Mouse (Mus musculus) CH12.LX (cell line): ENCODE results near the gene Mtrex. TPM values are rescaled to one million over a fixed set of nuclear protein-coding genes. Genes with fewer than 3 reads are reported as not detected.

ENCODE experiments used
- DNase-seq: peaks from one replicate; pipeline ENCODE4 v3.0.0-alpha.2; 2013; ENCODE audit errors: extremely low read depth
- H3K27ac ChIP-seq: 2 replicates; pipeline ENCODE4 v1.5.1; 2012; ENCODE audit warnings: low read depth, mild to moderate bottlenecking, control low read depth, moderate library complexity; ENCODE audit not compliant: insufficient read depth
- H3K27me3 ChIP-seq: replicated peaks from 2 replicates; pipeline ENCODE3; 2012; ENCODE audit warnings: inconsistent platforms
- H3K36me3 ChIP-seq, 2 experiments: replicated peaks in 1 of 2; 2 replicates each; pipeline versions ENCODE3 to v1.6.1; 2012; ENCODE audit warnings: inconsistent platforms in 1 of 2, low read length in 1 of 2, mild to moderate bottlenecking in 1 of 2, mixed read lengths in 1 of 2, moderate library complexity in 1 of 2; ENCODE audit not compliant: control insufficient read depth in 1 of 2, insufficient read depth in 1 of 2
- H3K4me1 ChIP-seq, 2 experiments: 2 replicates each; pipeline ENCODE4 v1.6.1; 2012; ENCODE audit warnings: inconsistent platforms in 1 of 2, moderate library complexity in 1 of 2; ENCODE audit not compliant: insufficient read depth in 2 of 2, control insufficient read depth in 1 of 2
- H3K4me2 ChIP-seq: 2 replicates; pipeline ENCODE4 v1.6.1; 2012; ENCODE audit warnings: low read depth, mild to moderate bottlenecking, control low read depth; ENCODE audit not compliant: poor library complexity, insufficient read depth, severe bottlenecking
- H3K4me3 ChIP-seq, 3 experiments: fragments of 150-350 bp in 1 of 3; sonication (generic) in 1 of 3; replicated peaks in 1 of 3; 2 replicates each; pipeline versions ENCODE3 to v1.5.1; 2011 to 2012; ENCODE audit warnings: low read depth in 2 of 3, low read length in 2 of 3, mild to moderate bottlenecking in 2 of 3, moderate library complexity in 2 of 3, control low read depth in 1 of 3, improper control_type of control experiment in 1 of 3, inconsistent platforms in 1 of 3, mixed read lengths in 1 of 3; ENCODE audit not compliant: poor library complexity in 1 of 3
- H3K79me2 ChIP-seq: replicated peaks from 2 replicates; pipeline ENCODE4 v1.6.1; 2012; ENCODE audit warnings: mild to moderate bottlenecking, moderate library complexity; ENCODE audit not compliant: control insufficient read depth, poor library complexity, insufficient read depth, severe bottlenecking; ENCODE audit errors: extremely low read depth
- H3K9ac ChIP-seq: 2 replicates; pipeline ENCODE4 v1.6.1; 2012; ENCODE audit warnings: low read depth, mild to moderate bottlenecking, control low read depth, moderate library complexity; ENCODE audit not compliant: insufficient read depth
- H3K9me3 ChIP-seq: replicated peaks from 2 replicates; pipeline ENCODE3; 2012; ENCODE audit warnings: low read length, inconsistent platforms, mixed read lengths
- BHLHE40 ChIP-seq: IDR thresholded peaks from 2 replicates; pipeline ENCODE4 v1.6.1; 2011; ENCODE audit warnings: mild to moderate bottlenecking, low read depth, low read length, improper control_type of control experiment
- CHD2 ChIP-seq: IDR thresholded peaks from 2 replicates; pipeline ENCODE4 v1.6.1; 2011; ENCODE audit warnings: low read length, improper control_type of control experiment
- ELF1 ChIP-seq: IDR thresholded peaks from 2 replicates; pipeline ENCODE4 v1.6.1; 2014; ENCODE audit warnings: low read depth, mild to moderate bottlenecking, inconsistent platforms, low read length, improper control_type of control experiment
- EP300 ChIP-seq: IDR thresholded peaks from 2 replicates; pipeline ENCODE4 v1.6.1; 2011; ENCODE audit warnings: low read length, improper control_type of control experiment
- ETS1 ChIP-seq: conservative IDR thresholded peaks from 2 replicates; pipeline ENCODE4 v1.6.1; 2012; ENCODE audit warnings: low read depth, mild to moderate bottlenecking, inconsistent platforms, low read length, improper control_type of control experiment, moderate library complexity
- JUND ChIP-seq: conservative IDR thresholded peaks from 2 replicates; pipeline ENCODE4 v1.6.1; 2011; ENCODE audit warnings: low read depth, low read length, improper control_type of control experiment
- KAT2A ChIP-seq: IDR thresholded peaks from 2 replicates; pipeline ENCODE4 v1.6.1; 2012; ENCODE audit warnings: low read length, improper control_type of control experiment, inconsistent platforms; ENCODE audit not compliant: insufficient replicate concordance
- MAFK ChIP-seq: IDR thresholded peaks from 2 replicates; pipeline ENCODE4 v1.6.1; 2011; ENCODE audit warnings: low read length, improper control_type of control experiment; ENCODE audit not compliant: insufficient replicate concordance
- MAZ ChIP-seq: IDR thresholded peaks from 2 replicates; pipeline ENCODE4 v1.6.1; 2012; ENCODE audit warnings: low read depth, mild to moderate bottlenecking, inconsistent platforms, low read length, improper control_type of control experiment, moderate library complexity
- MYC ChIP-seq: IDR thresholded peaks from 2 replicates; pipeline ENCODE4 v1.6.1; 2011; ENCODE audit warnings: low read depth, mild to moderate bottlenecking, improper control_type of control experiment, low read length
- RAD21 ChIP-seq: IDR thresholded peaks from 2 replicates; pipeline ENCODE4 v1.6.1; 2011; ENCODE audit warnings: low read depth, mild to moderate bottlenecking, low read length, improper control_type of control experiment, moderate library complexity
- RCOR1 ChIP-seq: conservative IDR thresholded peaks from 2 replicates; pipeline ENCODE4 v1.6.1; 2012; ENCODE audit warnings: low read depth, mild to moderate bottlenecking, inconsistent platforms, low read length, improper control_type of control experiment
- SIN3A ChIP-seq: IDR thresholded peaks from 2 replicates; pipeline ENCODE4 v1.6.1; 2012; ENCODE audit warnings: low read length, improper control_type of control experiment, inconsistent platforms
- TBP ChIP-seq: conservative IDR thresholded peaks from 2 replicates; pipeline ENCODE4 v1.6.1; 2011; ENCODE audit warnings: low read depth, low read length, improper control_type of control experiment
- TCF12 ChIP-seq: IDR thresholded peaks from 2 replicates; pipeline ENCODE4 v1.6.1; 2014; ENCODE audit warnings: low read depth, mild to moderate bottlenecking, inconsistent platforms, low read length, improper control_type of control experiment
- USF1 ChIP-seq: IDR thresholded peaks from 2 replicates; pipeline ENCODE4 v1.6.1; 2014; ENCODE audit warnings: low read depth, mild to moderate bottlenecking, inconsistent platforms, low read length, improper control_type of control experiment
- USF2 ChIP-seq: conservative IDR thresholded peaks from 2 replicates; pipeline ENCODE4 v1.6.1; 2011; ENCODE audit warnings: low read depth, low read length, improper control_type of control experiment
- ZKSCAN1 ChIP-seq: IDR thresholded peaks from 2 replicates; pipeline ENCODE4 v1.6.1; 2012; ENCODE audit warnings: low read depth, inconsistent platforms, low read length, improper control_type of control experiment, borderline replicate concordance
- dilution Hi-C: fragments of 300-500 bp; cut with MboI; formaldehyde crosslinking; loops from 2 replicates; pipeline ENCODE4 v1.14.3; 2020; ENCODE audit warnings: low sequenced_read_pairs; ENCODE audit not compliant: extremely low pct_unique_long_range_greater_than_20kb, extremely low pct_ligation_motif_present
- in situ Hi-C: fragments of 300-500 bp; cut with MboI; formaldehyde crosslinking; loops from 3 replicates; pipeline ENCODE4 v1.14.3; 2019; ENCODE audit warnings: low sequenced_read_pairs, low pct_ligation_motif_present, low pct_unique_long_range_greater_than_20kb, mixed read lengths
- polyA plus RNA-seq: library from polyadenylated mRNA; unstranded; fragments of >175 nt; gene quantifications from 2 replicates; pipeline ENCODE4 v1.2.1, GENCODE M21; 2012; ENCODE audit warnings: low read depth; ENCODE audit not compliant: insufficient read length
- total RNA-seq, 2 experiments: library from RNA; depleted of rRNA; stranded (reverse); fragments of 300-350 nt in 1 of 2; fragments of >200 nt in 1 of 2; gene quantifications; 2 replicates each; pipeline ENCODE4 v1.2.3; 2012 to 2014

Gene Mtrex
- total and polyA plus RNA-seq, 3 experiments, result 55.0 to 87.6 (median 63.9) TPM

DNA sequence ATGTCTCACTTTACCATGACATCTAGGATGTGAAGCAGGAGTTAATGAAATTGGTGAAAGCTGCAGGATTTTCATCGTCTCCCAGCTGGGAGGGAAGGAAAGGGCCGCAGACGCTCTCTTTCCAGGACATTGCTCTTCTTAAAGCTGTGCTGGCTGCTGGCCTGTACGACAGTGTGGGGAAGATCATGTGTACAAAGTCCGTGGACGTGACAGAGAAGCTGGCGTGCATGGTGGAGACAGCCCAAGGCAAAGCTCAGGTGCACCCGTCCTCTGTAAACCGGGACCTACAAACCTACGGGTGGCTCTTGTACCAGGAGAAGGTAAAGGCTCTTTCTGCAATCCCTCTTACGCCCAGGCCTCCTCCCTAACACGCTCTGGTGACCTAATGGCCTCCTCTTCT, 37.2 kb upstream of the Mtrex start:
- dilution Hi-C loops, result no loop called here
- TF ChIP-seq SIN3A (no peak), MAZ (no peak), ETS1 (no peak), BHLHE40 (no peak), RAD21 (no peak), USF2 (no peak), MAFK (no peak), ZKSCAN1 (no peak), JUND (no peak), CHD2 (no peak), RCOR1 (no peak), USF1 (no peak)
- TF ChIP-seq, all 38 proteins: peak for 0
- Histone ChIP-seq H3K9ac (no peak overlapping the region), H3K4me1 (no peaks in the 10 kb centered on the region), H3K9me3 (no peaks in the 10 kb centered on the region), H3K36me3 (peaks cover 14 to 85% of the 10 kb centered on the region in 2 experiments), H3K4me2 (no peak overlapping the region), H3K27ac (no peak overlapping the region), H3K79me2 (no peaks in the 10 kb centered on the region), H3K27me3 (no peaks in the 10 kb centered on the region), H3K4me3 (no peak overlapping the region)
- in situ Hi-C loops, result no loop called here
- no peak for DNase-seq

DNA sequence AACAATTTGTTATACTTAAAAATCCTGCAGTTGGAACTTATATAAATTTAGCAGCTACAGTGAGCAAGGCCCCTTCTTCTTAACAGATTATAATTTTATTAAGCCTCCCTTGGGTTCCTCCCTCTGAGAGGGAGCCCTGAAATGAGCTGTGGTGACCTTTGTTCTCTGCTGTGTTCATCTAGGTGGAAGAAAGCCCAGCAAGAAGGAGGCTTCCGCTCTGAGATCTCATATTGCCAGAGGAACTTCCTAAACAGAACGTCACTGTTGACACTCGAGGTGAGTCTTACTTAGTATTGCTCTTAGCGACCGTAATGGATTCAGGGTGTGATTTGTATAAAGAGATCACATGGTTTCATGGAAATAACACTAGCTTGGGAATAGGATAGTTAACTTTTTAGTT, 35.9 kb upstream of the Mtrex start:
- no peak overlapping the region for H3K4me2 ChIP-seq
- H3K27ac ChIP-seq, result no peak overlapping the region
- dilution Hi-C loops, result no loop called here
- no peak overlapping the region for H3K9ac ChIP-seq
- no peaks in the 10 kb centered on the region for H3K27me3 ChIP-seq
- TF ChIP-seq MAZ (no peak), ELF1 (no peak), RAD21 (no peak), BHLHE40 (no peak), TCF12 (no peak), TBP (no peak), MAFK (no peak), JUND (no peak), EP300 (no peak), CHD2 (no peak), MYC (no peak), KAT2A (no peak)
- H3K9me3 ChIP-seq, result no peaks in the 10 kb centered on the region
- H3K4me3 ChIP-seq, result no peak overlapping the region
- H3K36me3 ChIP-seq, result peaks cover 19 to 86% of the 10 kb centered on the region in 2 experiments
- DNase-seq, result no peak
- in situ Hi-C loops, result no loop called here
- H3K79me2 ChIP-seq, result no peaks in the 10 kb centered on the region
- H3K4me1 ChIP-seq, result no peaks in the 10 kb centered on the region
